Mouse (Mus musculus) myocyte (in vitro differentiated cells): ENCODE results near the gene Igsf23. TPM values are rescaled to one million over a fixed set of nuclear protein-coding genes. Genes with fewer than 3 reads are reported as not detected.
A peak's percentile ranks its signal among the peaks of the same experiment; 100 is the strongest.

Experiments used
- H3K27me3 ChIP-seq: one replicate; pipeline ENCODE4 v1.6.1; 2011; ENCODE audit not compliant: control insufficient read depth, insufficient read depth, insufficient read length
- H3K36me3 ChIP-seq: one replicate; pipeline ENCODE4 v1.6.1; 2011; ENCODE audit not compliant: control insufficient read depth, insufficient read depth
- H3K4me2 ChIP-seq: one replicate; pipeline ENCODE4 v1.6.1; 2011; ENCODE audit warnings: low read depth, control low read depth
- H3K4me3 ChIP-seq: one replicate; pipeline ENCODE4 v1.5.1; 2011; ENCODE audit warnings: mild to moderate bottlenecking, control low read depth, moderate library complexity
- H3K79me2 ChIP-seq: one replicate; pipeline ENCODE4 v1.6.1; 2011; ENCODE audit not compliant: control insufficient read depth, insufficient read depth
- H3ac ChIP-seq: one replicate; pipeline ENCODE4 v1.6.1; 2011; ENCODE audit not compliant: control insufficient read depth, insufficient read length
- CEBPB ChIP-seq: IDR thresholded peaks from 2 replicates; pipeline ENCODE4 v1.6.1; 2011; ENCODE audit warnings: mild to moderate bottlenecking, moderate library complexity; ENCODE audit not compliant: poor library complexity, insufficient read depth, severe bottlenecking
- E2F4 ChIP-seq: IDR thresholded peaks from one replicate; pipeline ENCODE4 v1.6.1; 2011; ENCODE audit warnings: mild to moderate bottlenecking, control low read depth, moderate library complexity; ENCODE audit not compliant: insufficient read depth
- MAX ChIP-seq: IDR thresholded peaks from one replicate; pipeline ENCODE4 v1.6.1; 2011; ENCODE audit warnings: low read depth, mild to moderate bottlenecking, control low read depth
- MYOD1 ChIP-seq, 3 experiments: IDR thresholded peaks; one replicate each; pipeline ENCODE4 v1.6.1; 2011; ENCODE audit warnings: control low read depth in 2 of 3, low read depth in 2 of 3, mild to moderate bottlenecking in 2 of 3, moderate library complexity in 1 of 3; ENCODE audit not compliant: insufficient read length in 2 of 3, control insufficient read depth in 1 of 3
- MYOG ChIP-seq, 3 experiments: IDR thresholded peaks; one replicate each; pipeline ENCODE4 v1.6.1; 2011; ENCODE audit warnings: control low read depth in 2 of 3, low read depth in 2 of 3, mild to moderate bottlenecking in 2 of 3; ENCODE audit not compliant: insufficient read length in 2 of 3, control insufficient read depth in 1 of 3, insufficient read depth in 1 of 3
- POLR2A ChIP-seq: IDR thresholded peaks from one replicate; pipeline ENCODE4 v1.6.1; 2011; ENCODE audit warnings: low read depth, mild to moderate bottlenecking, control low read depth, moderate library complexity; ENCODE audit not compliant: insufficient read length
- POLR2AphosphoS2 ChIP-seq: IDR thresholded peaks from one replicate; pipeline ENCODE4 v1.6.1; 2011; ENCODE audit warnings: low read depth, control low read depth; ENCODE audit not compliant: insufficient read length
- REST ChIP-seq: IDR thresholded peaks from one replicate; pipeline ENCODE4 v1.6.1; 2011; ENCODE audit warnings: mild to moderate bottlenecking, control low read depth, moderate library complexity; ENCODE audit not compliant: insufficient read depth, insufficient read length
- SRF ChIP-seq: IDR thresholded peaks from one replicate; pipeline ENCODE4 v1.6.1; 2011; ENCODE audit warnings: low read depth; ENCODE audit not compliant: control insufficient read depth, insufficient read length
- TCF12 ChIP-seq: IDR thresholded peaks from one replicate; pipeline ENCODE4 v1.6.1; 2011; ENCODE audit warnings: mild to moderate bottlenecking, control low read depth; ENCODE audit not compliant: poor library complexity, insufficient read depth, severe bottlenecking
- TCF3 ChIP-seq: IDR thresholded peaks from one replicate; pipeline ENCODE4 v1.6.1; 2011; ENCODE audit warnings: low read depth, control low read depth; ENCODE audit not compliant: insufficient read length
- USF1 ChIP-seq: IDR thresholded peaks from one replicate; pipeline ENCODE4 v1.6.1; 2011; ENCODE audit warnings: low read depth, mild to moderate bottlenecking, control low read depth, moderate library complexity
- polyA plus RNA-seq: library from polyadenylated mRNA; unstranded; fragments of >200 nt; fragmentation: generic; extraction: Trizol; gene quantifications from one replicate; pipeline ENCODE4 v1.2.1, GENCODE M21; 2012; ENCODE audit warnings: missing spikeins

Igsf23 gene
- polyA plus RNA-seq, 1 experiment = 0.11 TPM

- H3K27me3 ChIP-seq = no peaks in the 10 kb centered on the region
- no peak overlapping the region for H3K4me2 ChIP-seq
- TF ChIP-seq TCF3 (no peak), CEBPB (no peak), POLR2A (no peak), MAX (no peak), REST (no peak), TCF12 (no peak), SRF (no peak), MYOG (IDR thresholded peaks at IDR 0.05; ENCODE audit: control insufficient read depth in 1 of 3, insufficient read depth in 1 of 3, insufficient read length in 2 of 3, low read depth in 2 of 3) (no peak), POLR2AphosphoS2 (no peak), E2F4 (no peak), MYOD1 (IDR thresholded peaks at IDR 0.05; ENCODE audit: control insufficient read depth in 1 of 3, insufficient read length in 2 of 3, low read depth in 2 of 3) (no peak), USF1 (no peak)
- H3ac ChIP-seq = no peak overlapping the region
- no peaks in the 10 kb centered on the region for H3K36me3 ChIP-seq
- no peak overlapping the region for H3K4me3 ChIP-seq
- no peaks in the 10 kb centered on the region for H3K79me2 ChIP-seq
Observed at GRCm38 (mm10) chr7:19945201-19945600, 5.4 kb downstream of the Igsf23 start.

GRCm38 (mm10) chr7:19944709-19945108 lies 5.8 kb downstream of the Igsf23 start:
- Histone ChIP-seq H3K36me3 (no peaks in the 10 kb centered on the region), H3K27me3 (no peaks in the 10 kb centered on the region), H3K4me3 (no peak overlapping the region), H3K79me2 (no peaks in the 10 kb centered on the region), H3ac (no peak overlapping the region), H3K4me2 (no peak overlapping the region)
- no peak for TF ChIP-seq REST
- TF ChIP-seq MAX = no peak
- no peak for TF ChIP-seq POLR2A
- TF ChIP-seq MYOG (IDR thresholded peaks at IDR 0.05; ENCODE audit: control insufficient read depth in 1 of 3, insufficient read depth in 1 of 3, insufficient read length in 2 of 3, low read depth in 2 of 3) = no peak
- no peak for TF ChIP-seq MYOD1 (IDR thresholded peaks at IDR 0.05; ENCODE audit: control insufficient read depth in 1 of 3, insufficient read length in 2 of 3, low read depth in 2 of 3)
- TF ChIP-seq USF1 = no peak
- no peak for TF ChIP-seq POLR2AphosphoS2

GRCm38 (mm10) chr7:19940256-19940655 lies 10.3 kb downstream of the Igsf23 start:
- TF ChIP-seq E2F4 (no peak), POLR2AphosphoS2 (no peak), MAX (no peak), POLR2A (no peak), MYOD1 (IDR thresholded peaks at IDR 0.05; ENCODE audit: control insufficient read depth in 1 of 3, insufficient read length in 2 of 3, low read depth in 2 of 3) (no peak), SRF (no peak), MYOG (IDR thresholded peaks at IDR 0.05; ENCODE audit: control insufficient read depth in 1 of 3, insufficient read depth in 1 of 3, insufficient read length in 2 of 3, low read depth in 2 of 3) (no peak), REST (no peak), TCF3 (no peak), CEBPB (no peak), TCF12 (no peak), USF1 (no peak)
- Histone ChIP-seq H3ac (no peak overlapping the region), H3K4me2 (peak overlapping the region; percentile 26), H3K79me2 (no peaks in the 10 kb centered on the region), H3K27me3 (no peaks in the 10 kb centered on the region), H3K36me3 (no peaks in the 10 kb centered on the region), H3K4me3 (no peak overlapping the region)

GRCm38 (mm10) chr7:19939555-19940235 lies 10.9 kb downstream of the Igsf23 start:
- H3K4me2 ChIP-seq = peak overlapping the region; percentile 69
- H3K27me3 ChIP-seq = no peaks in the 10 kb centered on the region
- H3K4me3 ChIP-seq = no peak overlapping the region
- TF ChIP-seq POLR2AphosphoS2 (no peak), SRF (no peak), CEBPB (peak; percentile 70; the same call in 1 of the 2 replicates), TCF3 (no peak), E2F4 (no peak), REST (no peak), USF1 (no peak), MAX (no peak), POLR2A (peak; percentile 25), MYOD1 (IDR thresholded peaks at IDR 0.05; ENCODE audit: control insufficient read depth in 1 of 3, insufficient read length in 2 of 3, low read depth in 2 of 3) (no peak), TCF12 (no peak), MYOG (IDR thresholded peaks at IDR 0.05; ENCODE audit: control insufficient read depth in 1 of 3, insufficient read depth in 1 of 3, insufficient read length in 2 of 3, low read depth in 2 of 3) (peak in 1 of 3 experiments; percentile 15)
- H3K79me2 ChIP-seq = no peaks in the 10 kb centered on the region
- H3ac ChIP-seq = no peak overlapping the region
- no peaks in the 10 kb centered on the region for H3K36me3 ChIP-seq
